Comparison of ENCODE assay signal across 8 mouse cellular contexts in the genomic region with DNA sequence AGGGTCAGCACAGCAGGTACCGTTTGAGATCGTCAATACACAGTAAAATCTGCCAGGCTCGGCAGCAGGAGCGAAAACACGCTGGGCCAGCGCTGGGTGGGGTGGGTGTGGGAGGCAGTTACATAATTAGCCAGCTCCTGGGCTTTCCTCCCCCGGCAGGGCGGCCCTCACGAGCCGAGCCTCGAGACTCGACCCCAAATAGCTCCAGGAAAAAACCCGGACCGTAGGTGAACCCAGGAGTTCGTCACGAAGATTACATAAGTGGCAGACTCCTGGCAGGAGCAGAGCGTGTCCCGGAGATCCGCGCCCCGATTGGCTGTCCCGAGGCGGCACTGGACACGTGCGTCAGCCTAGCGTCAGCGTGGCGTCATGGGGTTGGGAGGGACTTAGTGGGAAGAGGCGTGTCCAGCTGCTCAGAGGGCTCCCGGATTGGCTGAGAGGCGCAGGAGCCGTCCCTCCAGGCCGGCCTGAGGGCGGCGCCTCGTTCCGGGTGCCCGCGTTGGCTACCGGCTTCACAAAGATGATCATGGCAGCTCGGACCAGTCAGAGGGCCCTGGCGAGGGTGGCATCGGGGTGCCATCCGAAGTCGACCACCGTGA. TPM values are rescaled to one million over a fixed set of nuclear protein-coding genes. Genes with fewer than 3 reads are reported as not detected.
DNase-seq lines count a peak whose midpoint lies in the region; ATAC-seq lines count a peak whose summit lies in the region.

A gene (plus strand): TSS at position 416 of the 599 bp plus-strand sequence.

- peak within 1 kb of the TSS; percentile 79 for H3K9ac ChIP-seq in heart, embryonic 14.5 days (ENCODE audit: low read length)
- H3K9ac ChIP-seq in liver, embryonic 13.5 days, result peak within 1 kb of the TSS; percentile 79
- peak within 1 kb of the TSS; percentile 83 for H3K9ac ChIP-seq in stomach, embryonic 16.5 days (ENCODE audit: low read length)

- H3K27me3 ChIP-seq in heart, embryonic 14.5 days (ENCODE audit: control insufficient read depth, insufficient read depth, low read length), result no peaks in the 10 kb centered on the region
- H3K27me3 ChIP-seq in liver, embryonic 13.5 days, result no peaks in the 10 kb centered on the region
- H3K27me3 ChIP-seq in stomach, embryonic 16.5 days (ENCODE audit: control insufficient read depth, insufficient read depth, low read length), result no peaks in the 10 kb centered on the region

- DNase-seq in c-Kit-negative CD71-positive TER-119-positive erythroid progenitor cells, embryonic 14.5 days (ENCODE audit: low read depth, low spot score), result peak; percentile 96
- DNase-seq in fibroblast of lung, adult 2 months (ENCODE audit: low read depth), result peak; percentile 98
- DNase-seq in kidney, postnatal 14 days, result peak; percentile 99
- DNase-seq in liver, embryonic 13.5 days, result peak; percentile 98
- DNase-seq in neural tube, embryonic 10.5 days (ENCODE audit: extremely low spot score, low spot score), result peak; percentile 99

- under 1% methylated on average over 41 of the region's 46 CpGs for WGBS in heart, embryonic 14.5 days
- under 1% methylated on average over 46 of the region's 46 CpGs for WGBS in liver, embryonic 13.5 days (ENCODE audit: insufficient replicate concordance)
- WGBS in stomach, embryonic 16.5 days, result under 1% methylated on average over 46 of the region's 46 CpGs

- H3K4me2 ChIP-seq in heart, embryonic 14.5 days (ENCODE audit: low read length), result peak within 1 kb of the TSS; percentile 90
- peak within 1 kb of the TSS; percentile 87 for H3K4me2 ChIP-seq in liver, embryonic 13.5 days
- H3K4me2 ChIP-seq in stomach, embryonic 16.5 days (ENCODE audit: low read depth, low read length), result peak within 1 kb of the TSS; percentile 88

- H3K9me3 ChIP-seq in heart, embryonic 14.5 days (ENCODE audit: control insufficient read depth, low read length), result no peaks in the 10 kb centered on the region; the same call in 1 of the 2 replicates
- no peaks in the 10 kb centered on the region; the same call in 1 of the 2 replicates for H3K9me3 ChIP-seq in liver, embryonic 13.5 days (replicated peaks)
- no peaks in the 10 kb centered on the region for H3K9me3 ChIP-seq in stomach, embryonic 16.5 days (replicated peaks; ENCODE audit: control insufficient read depth, low read length)

- H3K4me3 ChIP-seq in heart, embryonic 14.5 days (ENCODE audit: control insufficient read depth in 1 of 2, insufficient read depth in 1 of 2, low read depth in 1 of 2, low read length in 2 of 2), result peak within 1 kb of the TSS; percentile 80 to 81
- peak within 1 kb of the TSS; percentile 78 for H3K4me3 ChIP-seq in liver, embryonic 13.5 days (replicated peaks)
- peak within 1 kb of the TSS; percentile 74 for H3K4me3 ChIP-seq in stomach, embryonic 16.5 days (replicated peaks; ENCODE audit: low read length)

- peaks cover 7% of the 10 kb centered on the region; the same call in 1 of the 2 replicates for H3K36me3 ChIP-seq in heart, embryonic 14.5 days (ENCODE audit: control insufficient read depth, insufficient read depth, low read length)
- peaks cover 10% of the 10 kb centered on the region; the same call in 1 of the 2 replicates for H3K36me3 ChIP-seq in liver, embryonic 13.5 days
- no peaks in the 10 kb centered on the region for H3K36me3 ChIP-seq in stomach, embryonic 16.5 days (ENCODE audit: control insufficient read depth, insufficient read depth, low read length)

- peaks cover 0 to 13% of the 10 kb centered on the region in 2 experiments; a peak in 2 of 4 replicates for H3K4me1 ChIP-seq in heart, embryonic 14.5 days (ENCODE audit: control insufficient read depth in 2 of 2, insufficient read depth in 2 of 2, low read length in 2 of 2)
- H3K4me1 ChIP-seq in liver, embryonic 13.5 days (replicated peaks), result peaks cover 42% of the 10 kb centered on the region
- H3K4me1 ChIP-seq in stomach, embryonic 16.5 days (ENCODE audit: control insufficient read depth, insufficient read depth, low read length), result peaks cover 10% of the 10 kb centered on the region

- ATAC-seq in CD4-positive, CD25-positive, alpha-beta regulatory T cell, adult 4 months, result peak; percentile 94
- peak; percentile 100 for ATAC-seq in heart, embryonic 14.5 days (ENCODE audit: insufficient number of reproducible peaks, insufficient read depth, low FRiP score, low read depth)
- peak; percentile 97 for ATAC-seq in liver, embryonic 13.5 days (ENCODE audit: low read depth)
- ATAC-seq in stomach, embryonic 16.5 days (ENCODE audit: insufficient read depth, low FRiP score), result peak; percentile 100

- peak within 1 kb of the TSS; percentile 90 to 95 for H3K27ac ChIP-seq in heart, embryonic 14.5 days (replicated peaks in 1 of 2; ENCODE audit: control insufficient read depth in 1 of 2, insufficient read depth in 1 of 2, low read depth in 2 of 2, low read length in 2 of 2)
- peak within 1 kb of the TSS; percentile 97 for H3K27ac ChIP-seq in liver, embryonic 13.5 days
- H3K27ac ChIP-seq in stomach, embryonic 16.5 days (ENCODE audit: low read length), result peak within 1 kb of the TSS; percentile 86

RNA-seq across cellular contexts. Expression of the gene that starts here (rescaled TPM):
- polyA plus RNA-seq in CD4-positive, CD25-positive, alpha-beta regulatory T cell, adult 4 months (2017; shearing (Covaris generic)), result 10 to 100 TPM; 14.8 to 18.2 TPM
- polyA plus RNA-seq in heart, embryonic 14.5 days (2014; fragmentation: Nextera tagmentation; extraction: Ambion mirVana), result 18.8 and 21.4 TPM in 2 replicates
- polyA plus RNA-seq in liver, embryonic 13.5 days (2015; fragmentation: Nextera tagmentation; extraction: Ambion mirVana), result 17.6 and 20.6 TPM in 2 replicates
- polyA plus RNA-seq in stomach, embryonic 16.5 days (2015; fragmentation: Nextera tagmentation; extraction: Ambion mirVana), result 22.0 and 24.4 TPM in 2 replicates

Comparison
In these comparisons a context has a peak if more than half of its experiments do, and no peak if none do; other contexts are left out.
1. Peak in every context shown above with its lines: DNase-seq, ATAC-seq, H3K4me3 ChIP-seq and H3K27ac ChIP-seq.